Mouse (Mus musculus) frontal cortex, postnatal 25 days (tissue): ENCODE data around the gene Runx3.

ENCODE experiments used
- DNase-seq, 2 experiments: peaks; one replicate each; pipeline ENCODE4 v3.0.0; 2022; ENCODE audit warnings: low spot score in 2 of 2

Gene Runx3

DNA sequence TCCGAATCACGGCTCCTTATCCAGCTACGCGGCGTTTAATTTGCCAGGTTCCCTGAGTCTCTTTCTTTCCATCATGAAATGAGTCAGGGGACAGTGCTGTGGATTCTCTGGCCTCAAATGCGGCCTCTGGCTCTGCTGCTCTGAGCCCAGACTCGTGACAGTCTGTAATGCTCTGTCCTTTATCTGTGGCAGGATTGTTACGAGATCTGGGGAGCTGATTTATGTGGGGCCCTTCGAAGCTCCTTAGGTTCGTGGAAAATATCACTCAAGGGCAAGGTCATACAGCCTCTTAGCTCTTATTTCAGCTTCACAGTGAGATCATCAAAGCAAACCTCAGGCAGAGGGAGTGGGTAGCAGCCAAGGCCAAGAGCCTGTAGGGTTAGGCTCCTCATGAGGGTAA is 6.2 kb upstream of the Runx3 start:
- no peak for DNase-seq

DNA sequence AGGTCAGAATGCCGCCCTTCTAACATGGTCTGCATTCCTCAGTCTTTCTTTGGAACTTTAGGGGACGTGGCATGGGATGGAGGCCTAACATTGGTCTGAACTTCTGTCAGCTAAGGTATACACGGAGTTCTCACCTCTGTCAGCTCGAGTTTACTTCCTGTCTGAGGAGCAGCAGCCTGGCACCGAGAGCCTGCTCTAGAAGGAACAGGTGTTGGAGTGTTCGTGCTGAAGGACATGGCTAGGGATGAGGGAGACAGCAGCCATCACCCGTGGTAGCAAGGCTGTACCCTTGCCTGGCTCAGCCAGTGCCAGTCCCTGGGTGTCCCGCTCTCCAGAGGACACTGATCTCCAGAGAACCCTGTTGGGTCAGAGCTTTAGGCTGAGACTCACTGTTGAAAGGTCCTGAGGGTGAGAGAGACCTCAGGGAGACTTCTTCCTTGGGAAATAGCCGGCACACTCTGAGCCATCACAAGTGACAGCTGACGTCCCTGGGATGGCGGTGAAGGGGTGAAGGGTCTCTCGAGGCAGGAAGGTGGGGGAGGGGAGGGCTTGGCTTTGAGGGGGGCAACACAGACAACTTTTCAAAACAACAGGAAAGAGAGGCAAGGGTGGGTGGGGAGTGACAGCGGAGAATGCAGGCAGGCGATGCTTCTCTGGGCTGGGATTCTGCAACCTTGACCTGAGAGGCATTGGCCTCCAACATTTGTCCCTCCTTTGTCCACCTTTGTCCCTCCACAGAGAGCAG is 4.9 kb upstream of the Runx3 start:
- no peak for DNase-seq

DNA sequence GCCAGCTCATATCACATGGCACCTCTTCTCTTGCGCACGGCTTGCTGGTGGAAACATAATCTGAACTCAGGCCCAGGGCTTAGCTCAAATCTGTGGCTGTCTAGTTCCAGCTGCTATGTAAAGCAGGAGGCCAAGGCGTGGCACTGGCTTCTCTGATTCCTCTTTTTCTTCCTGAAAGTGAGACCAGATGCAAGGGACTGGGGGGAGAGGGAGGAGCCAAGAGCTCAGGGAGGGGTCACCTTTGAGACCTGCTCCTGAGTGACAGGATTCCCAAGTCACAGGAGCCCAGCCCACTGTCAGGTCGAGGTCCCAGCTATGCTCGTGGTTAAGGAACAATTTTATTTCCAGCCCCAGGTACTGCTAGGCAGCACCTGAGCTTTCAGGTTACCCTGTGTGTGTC is 4.1 kb upstream of the Runx3 start:
- DNase-seq = no peak

DNA sequence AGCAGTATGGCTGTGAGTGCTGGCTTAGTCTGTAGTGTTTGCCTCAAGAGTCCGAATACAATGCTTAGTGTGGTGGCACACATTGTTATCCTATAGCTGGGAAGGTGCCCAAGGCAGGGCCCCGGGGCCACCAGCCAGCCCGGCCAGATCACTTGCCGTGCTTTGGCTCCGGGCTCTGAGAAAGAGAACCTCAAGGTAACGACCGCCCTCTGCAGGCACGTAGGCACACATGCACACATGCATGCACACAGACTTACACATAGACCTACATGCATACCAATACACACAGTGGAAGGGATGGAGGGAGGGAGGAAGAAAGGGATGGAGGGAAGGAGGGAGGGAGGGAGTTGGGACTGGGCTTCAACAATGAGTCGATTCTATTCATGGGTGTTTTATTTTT is 2.6 kb upstream of the Runx3 start:
- DNase-seq = no peak

DNA sequence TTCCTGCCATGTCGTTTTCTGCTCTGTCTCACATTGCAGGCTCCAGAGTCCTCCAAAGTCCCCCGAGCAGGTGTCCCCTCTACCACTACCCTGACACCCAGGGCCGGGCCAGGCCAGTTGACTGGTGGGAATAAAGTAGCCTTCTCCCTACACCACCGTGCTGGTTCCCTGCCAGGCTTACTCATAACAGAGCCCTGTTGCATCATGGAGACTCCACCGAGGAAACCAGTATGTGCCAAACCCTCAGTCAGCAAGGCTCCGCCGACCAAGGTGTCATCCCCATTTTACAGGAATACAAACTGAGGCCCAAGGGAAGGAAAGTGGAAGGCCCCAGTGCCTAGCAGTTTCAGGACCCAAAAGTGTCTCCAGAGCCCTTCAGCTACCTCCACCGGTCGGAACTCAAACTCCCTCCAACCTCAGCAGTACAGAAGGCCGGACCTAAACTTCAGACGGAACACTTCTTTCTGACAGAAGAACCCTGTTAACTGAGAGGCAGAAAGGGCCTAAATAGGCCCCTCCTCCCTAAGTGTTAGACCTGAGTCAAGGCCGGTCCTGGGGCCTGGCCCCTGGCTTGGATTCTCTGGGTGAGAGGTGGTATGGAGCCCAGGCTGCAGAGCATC is 1.5 kb upstream of the Runx3 start:
- DNase-seq = no peak

DNA sequence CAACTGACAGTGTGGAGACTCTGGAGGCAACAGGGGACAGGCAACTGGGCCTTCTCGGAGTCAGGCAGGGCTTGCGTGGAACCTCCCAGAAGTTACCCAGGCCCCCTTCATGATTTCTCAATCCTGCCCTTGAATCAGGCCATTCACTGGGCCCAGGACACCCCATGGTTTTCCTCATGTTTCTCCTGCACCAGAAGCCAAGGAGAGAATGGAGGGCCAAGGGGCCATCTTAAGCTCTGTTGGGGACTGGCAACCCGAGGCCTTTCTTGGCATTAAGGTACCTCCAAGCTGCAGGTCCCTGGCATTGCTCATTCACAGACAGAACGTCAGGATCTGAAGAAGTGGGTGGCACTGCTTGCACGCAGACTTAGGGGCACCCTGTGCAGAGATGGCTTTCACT is 3.3 kb downstream of the Runx3 start:
- DNase-seq = no peak

DNA sequence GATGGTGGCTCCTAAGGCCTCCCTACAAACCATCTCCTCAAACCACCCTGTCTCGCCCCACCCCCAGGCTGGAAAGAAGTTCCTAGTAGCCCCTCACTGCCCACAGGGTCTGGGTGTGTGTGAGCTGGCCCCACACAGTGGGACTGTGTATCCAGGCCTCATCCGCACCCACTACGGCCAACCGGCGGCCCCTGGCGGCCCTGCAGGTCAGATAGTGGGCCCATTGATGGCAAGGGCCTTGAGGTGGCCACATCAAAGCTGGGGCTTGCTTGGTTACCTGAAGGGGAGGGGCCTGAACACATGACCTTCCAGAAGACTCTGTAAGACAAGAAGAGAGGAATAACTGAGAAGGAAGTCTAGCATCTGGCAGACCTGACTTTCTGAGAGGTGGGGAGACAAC is 4.3 kb downstream of the Runx3 start:
- DNase-seq = no peak

DNA sequence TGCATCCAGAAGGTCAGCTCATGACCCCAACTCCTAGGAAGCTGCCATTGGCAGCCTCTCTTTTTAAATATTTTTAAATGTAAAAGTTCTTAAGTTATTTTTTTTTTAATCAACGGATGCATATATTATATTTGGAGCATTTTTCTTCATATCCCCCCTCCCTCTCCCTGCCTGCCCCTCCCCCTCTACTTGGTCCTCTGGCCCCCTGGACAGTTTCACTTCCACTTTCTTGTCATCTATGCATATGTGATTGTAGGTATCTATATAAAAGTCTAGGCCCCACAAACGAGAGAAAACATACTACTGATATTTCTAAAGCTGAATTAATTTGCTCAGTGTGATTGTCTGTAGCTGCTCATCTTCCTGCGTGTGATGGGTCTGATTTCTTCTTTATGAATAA is 4.7 kb downstream of the Runx3 start:
- no peak for DNase-seq

DNA sequence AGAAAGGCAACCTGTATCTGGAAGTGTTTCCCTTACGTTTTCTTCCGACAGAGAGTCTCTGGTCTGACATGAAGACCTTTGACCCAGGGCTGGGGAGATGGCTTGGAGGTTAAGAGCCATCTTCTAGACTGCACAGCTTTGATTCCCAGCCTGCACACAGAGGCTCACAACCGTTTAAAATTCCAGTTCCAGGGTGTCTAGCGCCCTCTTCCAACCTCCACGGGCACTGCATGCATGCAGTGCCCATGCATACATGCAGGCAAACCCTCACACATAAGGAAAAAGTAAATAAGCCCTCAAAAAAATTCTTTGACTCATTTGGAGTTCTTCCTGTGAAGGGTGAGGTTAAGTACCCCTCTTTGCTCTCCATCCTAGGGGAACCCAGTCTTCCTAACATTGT is 5.9 kb downstream of the Runx3 start:
- DNase-seq = no peak

DNA sequence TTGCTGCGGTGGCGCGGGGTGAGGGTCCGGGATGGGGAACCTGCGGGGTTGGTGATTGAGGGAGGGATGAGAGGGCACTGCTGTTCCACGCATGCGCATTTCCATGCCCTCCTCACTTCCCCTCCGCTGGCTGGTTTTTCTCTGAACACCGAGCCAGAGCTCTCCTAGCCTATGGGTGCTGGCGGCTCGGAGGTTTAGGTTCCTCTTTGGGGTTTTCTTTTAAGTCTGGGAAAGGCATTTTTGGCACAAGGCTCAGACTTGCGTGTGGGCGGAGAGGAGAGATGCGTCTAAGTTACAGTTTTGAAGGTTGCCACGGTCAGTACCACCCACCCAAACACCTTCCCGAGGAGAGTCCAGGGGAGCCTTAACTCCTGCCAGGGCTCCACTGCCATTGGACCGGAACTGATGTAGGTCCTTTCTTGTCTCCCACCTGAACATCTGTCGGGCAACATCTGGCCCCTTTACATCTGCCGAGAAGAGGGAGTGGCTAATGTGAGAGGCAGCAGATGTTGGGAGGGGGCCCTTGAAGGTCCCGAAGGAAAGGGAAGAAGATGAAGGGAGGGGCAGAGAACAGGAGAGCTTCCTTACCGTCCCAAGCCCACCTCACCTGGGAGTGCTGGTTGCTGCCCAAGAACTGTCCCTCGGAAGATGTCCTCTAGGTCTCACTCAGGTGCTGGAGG is 8.5 kb downstream of the Runx3 start:
- no peak for DNase-seq

DNA sequence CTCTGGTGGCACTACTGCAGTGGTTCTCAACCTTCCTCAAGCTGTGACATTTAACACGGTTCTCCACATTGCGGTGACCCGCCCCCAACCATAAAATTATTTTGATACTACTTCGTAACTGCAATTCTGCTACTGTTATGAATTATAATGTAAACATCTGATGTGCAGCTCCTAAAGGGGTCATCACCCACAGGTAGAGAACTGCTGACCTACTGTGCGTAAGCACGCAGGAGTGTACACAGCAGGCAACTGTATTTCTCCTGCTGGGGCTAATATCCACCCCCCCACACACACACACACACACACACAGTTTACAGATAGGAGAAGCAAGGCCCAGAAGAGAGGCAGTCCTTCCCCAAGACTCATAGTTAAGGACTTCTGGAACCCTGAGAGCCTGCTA is 9.7 kb downstream of the Runx3 start:
- no peak for DNase-seq

DNA sequence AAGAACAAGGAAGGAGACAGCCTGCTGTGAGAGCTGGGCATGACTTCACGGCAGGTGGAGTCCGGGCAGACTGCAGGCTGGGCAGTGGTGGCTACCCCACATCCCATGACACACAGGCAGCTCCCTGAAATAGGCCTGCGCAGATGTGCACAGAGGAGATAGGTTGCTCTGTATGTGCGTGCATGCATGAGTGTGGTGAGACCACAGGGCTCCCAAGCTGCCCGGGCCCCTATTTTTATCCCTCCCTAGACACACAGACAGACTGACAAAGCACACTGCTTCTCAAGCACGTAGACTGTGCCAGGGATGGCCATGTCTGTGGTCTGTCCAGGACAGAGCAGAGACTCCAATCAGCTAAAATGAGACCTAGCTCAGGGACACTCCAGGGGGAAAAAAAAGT is 10.7 kb downstream of the Runx3 start:
- DNase-seq = no peak

DNA sequence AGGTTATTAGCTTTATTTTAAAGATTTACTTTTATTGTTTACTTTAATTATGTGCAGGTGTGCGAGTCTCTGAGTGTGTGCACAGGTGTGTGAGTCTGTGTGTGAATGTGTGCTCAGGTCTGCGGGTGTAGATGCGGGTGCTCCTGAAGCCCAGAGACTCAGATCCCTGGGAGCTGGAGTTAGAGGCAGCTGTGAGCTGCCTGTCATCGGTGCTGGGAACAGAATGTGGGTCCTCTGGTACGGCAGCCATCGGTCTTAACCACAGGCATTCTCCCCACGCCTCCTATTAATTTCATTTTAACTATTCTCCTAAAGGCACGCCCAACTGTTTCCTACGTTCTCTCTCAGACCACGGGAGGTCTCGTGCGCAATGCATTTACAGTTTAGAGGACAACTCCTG is 12.3 kb downstream of the Runx3 start:
- no peak for DNase-seq

DNA sequence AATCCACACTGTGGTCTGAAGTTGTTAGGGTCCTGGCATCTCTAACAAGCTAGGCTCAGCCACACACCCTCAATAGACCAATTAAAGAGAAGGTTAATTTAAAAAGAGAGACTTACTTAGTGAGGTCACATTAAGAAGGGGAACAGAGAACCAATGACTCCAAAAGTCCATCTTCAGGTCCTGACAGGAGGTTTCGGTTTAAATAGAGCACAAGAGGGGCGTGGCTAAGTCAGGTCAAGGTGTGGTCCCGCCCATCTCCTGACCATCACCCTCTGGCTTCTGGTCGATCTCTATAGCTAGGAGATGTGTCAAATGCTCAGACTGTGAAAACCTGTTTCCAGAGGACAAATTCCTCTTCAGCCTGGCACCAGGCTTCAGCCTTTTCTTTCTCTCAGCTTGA is 13.3 kb downstream of the Runx3 start:
- DNase-seq = no peak

DNA sequence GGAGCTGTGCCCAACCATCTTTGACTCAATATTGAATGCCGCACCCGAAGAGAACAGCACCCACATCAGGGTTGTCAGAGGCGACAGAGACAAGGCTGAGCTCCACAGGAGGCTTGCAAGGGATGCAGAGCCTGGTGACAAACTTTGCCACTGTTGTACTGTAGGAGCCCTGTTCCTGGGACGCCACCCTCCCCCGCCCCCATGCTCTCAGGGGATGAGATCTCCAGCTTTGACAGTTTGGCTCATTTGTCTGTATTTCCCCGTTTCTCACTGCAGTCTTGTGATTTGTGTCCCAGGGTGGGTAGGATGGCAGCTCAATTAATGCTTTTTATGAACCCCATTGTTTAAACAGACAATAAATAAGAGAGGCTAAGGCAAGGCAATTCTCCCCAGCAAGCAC is 14.9 kb downstream of the Runx3 start:
- DNase-seq = no peak

DNA sequence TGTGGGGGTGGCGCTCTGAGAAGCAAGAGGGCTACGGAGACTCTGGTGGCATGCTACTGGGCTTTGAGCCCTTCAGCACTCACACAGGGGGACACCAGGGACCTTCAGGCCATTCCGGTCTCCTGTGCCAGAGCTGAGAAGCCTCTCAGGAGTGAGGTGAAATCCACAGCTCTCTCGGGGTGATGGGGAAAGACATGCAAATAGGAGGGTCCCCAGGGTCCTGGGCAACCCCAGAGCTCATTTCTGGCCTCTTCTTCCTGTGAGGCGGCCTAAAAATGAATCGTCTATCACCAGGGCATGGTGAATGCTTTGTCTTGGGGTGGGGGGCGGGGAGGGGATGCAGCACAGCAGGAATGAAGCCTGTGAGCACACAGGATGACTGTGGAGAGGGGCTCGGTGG is 15.8 kb downstream of the Runx3 start:
- DNase-seq = no peak

DNA sequence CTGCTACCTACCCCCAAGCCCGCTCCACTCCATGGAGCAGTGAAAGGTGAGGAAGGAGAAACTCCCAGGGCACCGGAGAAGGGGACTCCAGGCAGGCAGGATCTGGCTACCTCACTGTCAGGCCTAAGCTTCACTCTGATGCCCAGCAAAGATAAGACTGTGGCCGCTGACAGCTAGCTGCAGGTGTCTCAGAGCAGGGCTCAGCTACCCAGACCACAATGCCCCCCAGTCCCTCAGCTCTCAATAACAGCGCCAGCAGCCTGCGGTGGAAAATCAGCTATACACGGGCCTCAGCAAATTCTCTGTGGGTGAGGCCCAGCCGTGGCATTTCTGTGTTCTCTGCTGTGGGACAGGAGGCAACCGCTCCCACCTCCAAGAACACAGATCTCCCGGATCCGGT is 16.2 kb downstream of the Runx3 start:
- DNase-seq = no peak

DNA sequence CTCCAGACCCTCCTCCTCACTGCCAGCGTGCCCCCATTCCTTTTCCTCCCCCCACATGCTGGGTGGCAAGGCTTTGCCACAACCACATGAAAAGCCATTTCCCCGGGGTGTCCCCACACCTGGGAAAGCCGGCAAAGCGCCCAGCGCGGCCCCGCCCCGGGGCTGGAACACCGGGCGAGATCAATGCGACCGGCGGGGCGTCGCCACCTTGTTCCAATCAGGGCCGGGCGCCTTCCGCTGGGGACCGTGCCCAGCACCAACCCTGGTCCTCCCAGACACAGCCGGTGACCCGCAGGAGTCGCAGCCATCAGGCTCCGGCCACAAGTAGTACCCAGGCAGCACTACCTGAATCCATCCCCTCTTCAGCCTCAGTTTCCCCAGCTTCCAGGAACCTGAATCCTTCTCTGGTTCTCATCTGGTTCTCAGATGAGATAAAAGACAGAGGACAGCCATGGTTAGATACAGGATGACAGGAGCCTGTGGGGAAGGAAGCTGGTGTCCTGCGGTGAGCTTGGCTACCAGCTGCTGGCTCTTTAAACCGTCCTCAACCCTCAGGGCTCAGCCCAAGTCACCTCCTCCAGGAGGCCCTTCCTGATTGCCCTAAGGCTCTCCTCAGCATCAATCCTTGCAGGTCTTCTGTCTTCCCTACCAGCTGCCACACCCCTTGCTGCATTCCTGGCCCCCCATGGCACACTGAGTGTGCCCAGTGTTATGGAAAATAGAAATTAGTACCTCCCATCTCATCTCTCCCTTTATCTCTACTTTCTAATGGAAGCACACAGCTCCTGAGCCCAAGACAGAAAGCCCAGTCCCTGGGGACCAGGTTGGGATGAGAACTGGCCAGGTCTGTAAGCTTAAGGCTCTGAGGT is 20.4 kb downstream of the Runx3 start:
- DNase-seq = no peak

DNA sequence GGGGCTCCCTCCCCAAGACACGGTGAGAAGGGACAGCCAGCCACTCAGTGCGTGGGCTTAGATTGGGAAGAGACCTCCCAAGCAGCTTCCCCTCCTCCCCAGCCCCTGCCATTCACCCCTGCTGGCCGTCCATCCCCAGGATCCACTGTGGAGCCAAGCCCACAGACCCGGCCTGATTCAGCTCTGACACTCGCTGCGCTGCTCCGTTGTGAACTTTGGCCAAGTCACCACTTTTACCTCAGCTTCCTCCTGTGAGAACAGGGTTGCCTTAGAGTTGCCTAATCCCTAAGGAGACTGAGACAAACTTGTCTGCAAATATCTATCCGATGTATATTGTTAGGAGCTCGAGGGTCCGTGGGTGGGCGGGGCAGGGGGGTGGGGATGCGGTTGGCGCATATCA is 21.3 kb downstream of the Runx3 start:
- no peak for DNase-seq

DNA sequence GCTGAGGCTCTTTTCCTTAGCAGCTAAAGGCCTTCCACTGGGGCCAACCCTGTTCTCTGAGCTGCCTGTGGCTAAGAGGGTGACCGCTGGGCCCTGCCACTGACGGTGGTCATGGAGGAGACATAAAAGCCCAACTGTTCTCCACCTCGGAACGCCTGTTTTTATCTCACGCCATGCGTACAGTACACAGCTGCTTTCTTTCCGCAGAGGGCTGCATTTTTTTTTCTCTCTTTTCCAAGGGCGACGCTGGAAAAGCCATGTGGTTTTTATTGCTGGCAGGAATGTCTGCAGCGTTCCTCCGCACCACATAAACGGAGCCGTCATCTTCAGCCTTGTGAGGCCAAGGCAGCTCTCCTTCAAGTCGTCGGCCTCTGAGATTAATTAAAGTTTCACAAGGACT is 26.3 kb downstream of the Runx3 start:
- DNase-seq = no peak

DNA sequence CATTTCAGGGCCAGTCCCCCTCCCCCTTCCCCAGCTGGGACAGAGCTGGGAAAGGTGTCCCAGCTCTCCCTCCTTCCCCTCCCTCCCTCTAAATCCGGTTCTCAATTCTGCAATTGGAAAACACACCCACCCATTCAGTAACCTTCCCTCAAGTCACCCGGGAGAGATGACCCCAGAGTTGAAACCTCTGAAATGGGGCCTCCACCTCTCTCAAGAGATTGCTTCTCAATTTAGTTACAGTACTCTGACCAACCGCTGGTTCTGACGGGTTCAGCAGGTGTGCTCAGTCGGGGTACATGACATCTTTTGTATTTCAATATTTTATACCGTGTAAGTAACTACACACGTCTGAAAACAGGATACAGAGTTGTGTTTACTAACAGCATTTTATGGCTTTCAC is 28.2 kb downstream of the Runx3 start:
- DNase-seq = no peak

DNA sequence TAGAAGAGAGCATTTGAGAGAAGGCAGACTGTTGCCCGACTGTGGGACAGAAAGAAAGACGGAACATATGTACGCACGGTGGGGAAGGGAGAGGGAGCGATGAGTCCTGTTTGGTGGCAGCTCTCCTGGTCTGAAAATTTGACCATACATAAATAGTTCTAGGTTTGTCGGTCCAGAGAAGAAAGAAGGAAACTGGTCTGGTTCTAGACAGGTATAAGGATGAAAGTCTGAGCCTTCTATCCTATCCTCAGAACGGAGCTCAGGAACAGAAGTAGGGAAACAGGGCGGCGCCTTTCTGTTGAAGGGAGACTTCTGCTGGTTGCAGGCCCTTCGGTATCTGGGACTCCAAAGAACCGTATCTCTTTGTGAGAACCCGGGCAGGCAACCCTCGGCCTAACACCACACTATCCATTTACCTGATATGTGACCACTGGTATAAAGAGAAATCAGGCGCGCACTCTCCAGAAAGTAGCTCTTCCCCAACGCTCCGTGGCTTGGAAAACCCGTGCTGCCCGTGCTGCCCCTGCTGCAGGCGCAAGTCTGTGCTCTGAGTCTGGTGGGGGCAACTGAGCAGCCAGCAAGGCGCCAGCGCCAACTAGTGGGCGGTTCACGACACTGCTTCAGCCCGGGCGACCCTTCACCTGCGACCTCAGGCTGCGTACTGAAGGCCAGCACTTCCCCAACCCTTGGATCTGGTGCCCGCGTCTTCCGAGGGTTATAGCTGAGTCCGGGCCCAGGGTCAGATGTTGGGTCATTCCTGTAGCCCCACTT is 29.8 kb downstream of the Runx3 start:
- DNase-seq = peak; percentile 41 to 48
